Mouse (Mus musculus) CD4-positive, CD25-positive, alpha-beta regulatory T cell, adult 4 months (primary cell): ENCODE data around the gene 1300017J02Rik. TPM values are rescaled to one million over a fixed set of nuclear protein-coding genes. Genes with fewer than 3 reads are reported as not detected.

Experiments used
- ATAC-seq: one replicate; pipeline ENCODE4 v1.8.0; 2017
- polyA plus RNA-seq, 2 experiments: library from polyadenylated mRNA; unstranded; fragments of 100-300 nt; shearing (Covaris generic); gene quantifications; one replicate each; pipeline ENCODE4 v1.2.1; 2017

1300017J02Rik gene
- polyA plus RNA-seq, 2 experiments from 2014 or later: not detected

GRCm38 (mm10) chr9:103271104-103271503 lies 33.8 kb downstream of the 1300017J02Rik start:
- ATAC-seq: no peak

- ATAC-seq: no peak
Measured at GRCm38 (mm10) chr9:103265778-103266177, 39.1 kb downstream of the 1300017J02Rik start.

DNA sequence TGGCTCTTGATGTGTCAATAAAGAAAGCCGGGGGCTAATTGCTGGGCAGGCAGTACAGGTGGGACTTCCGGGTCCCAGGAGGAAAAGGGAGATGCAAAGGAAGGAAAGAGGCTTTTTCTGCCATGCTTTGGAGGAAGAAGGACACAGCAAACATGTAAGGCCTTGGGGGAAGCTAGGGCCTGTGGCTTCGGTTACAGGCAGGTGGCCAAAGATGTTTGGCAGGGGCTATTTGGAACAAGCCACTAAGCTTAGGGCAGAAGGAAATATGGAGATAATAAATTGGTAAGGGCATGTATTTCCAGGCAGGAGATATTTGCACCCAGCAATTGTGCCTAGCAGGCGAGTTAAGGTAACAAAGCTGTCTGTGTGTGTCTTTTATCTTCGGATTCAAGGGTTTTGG lies 52.0 kb downstream of the 1300017J02Rik start:
- no peak for ATAC-seq

DNA sequence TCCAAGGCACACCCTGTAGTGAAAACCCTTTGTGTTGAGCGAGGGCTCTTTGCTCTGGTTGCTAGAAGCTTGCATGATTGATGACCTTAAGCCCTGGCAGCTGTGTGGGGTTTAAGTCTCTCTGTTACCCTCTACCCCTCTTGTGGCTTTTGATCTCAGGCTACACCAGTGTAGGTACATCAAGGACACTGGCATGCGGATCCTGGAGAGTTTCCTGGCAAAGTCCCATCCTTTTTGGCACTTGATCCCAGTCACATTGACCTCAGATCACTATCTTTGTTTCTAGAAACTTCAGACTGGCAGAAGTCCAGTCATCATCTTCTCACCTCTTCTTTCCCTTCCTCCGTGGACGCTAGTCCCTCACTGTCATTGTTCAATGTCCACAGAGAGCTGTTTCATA lies 56.3 kb downstream of the 1300017J02Rik start:
- no peak for ATAC-seq

DNA sequence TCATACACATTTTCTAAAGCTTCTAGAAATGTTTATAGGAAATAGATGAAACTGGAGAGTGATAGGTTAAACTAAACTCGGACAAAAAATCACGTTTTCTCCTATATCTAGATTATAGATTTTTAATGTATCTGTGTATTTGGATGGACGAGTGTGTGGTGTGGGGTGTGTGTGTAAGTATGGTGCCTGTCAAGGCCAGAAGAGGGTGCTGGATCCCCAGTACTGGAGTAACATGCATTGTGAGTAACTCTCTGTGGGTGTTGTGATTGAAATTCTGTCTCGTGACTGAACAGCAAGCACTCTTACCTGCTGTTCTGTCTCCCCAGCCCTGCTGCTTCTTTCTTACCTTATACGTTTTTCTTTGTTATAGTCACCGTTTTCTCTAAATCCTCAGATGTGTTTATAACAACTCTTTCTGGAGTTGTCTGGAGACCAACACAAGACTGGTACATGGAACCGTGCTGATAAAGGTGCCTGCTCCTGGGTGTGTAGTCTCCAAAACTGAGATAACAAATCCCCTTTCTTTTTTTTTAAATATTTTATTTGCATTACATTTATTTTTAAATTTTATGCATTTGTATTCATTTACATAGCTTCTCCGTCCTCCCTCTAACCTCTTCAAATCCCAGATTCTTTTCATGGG lies 58.2 kb downstream of the 1300017J02Rik start:
- ATAC-seq: no peak

DNA sequence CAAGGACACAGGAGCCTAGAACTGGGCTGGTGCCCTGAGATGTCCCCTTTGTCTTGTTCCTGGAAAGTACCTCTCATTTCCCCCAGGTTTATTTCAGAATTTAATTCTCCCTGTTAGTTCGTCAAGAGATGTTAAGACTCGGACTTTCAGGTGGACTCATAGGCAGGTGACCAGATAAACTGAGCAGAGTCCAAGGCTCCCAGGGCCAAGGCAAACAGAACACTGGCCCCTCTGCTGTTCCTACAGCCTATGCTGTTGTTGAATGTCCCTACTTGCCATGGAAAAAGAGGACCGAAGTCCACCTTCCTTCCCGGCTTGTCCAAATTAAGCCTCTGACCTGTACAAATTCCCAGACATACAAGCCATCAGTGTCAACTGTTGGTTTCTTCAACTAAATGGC lies 61.2 kb downstream of the 1300017J02Rik start:
- no peak for ATAC-seq

DNA sequence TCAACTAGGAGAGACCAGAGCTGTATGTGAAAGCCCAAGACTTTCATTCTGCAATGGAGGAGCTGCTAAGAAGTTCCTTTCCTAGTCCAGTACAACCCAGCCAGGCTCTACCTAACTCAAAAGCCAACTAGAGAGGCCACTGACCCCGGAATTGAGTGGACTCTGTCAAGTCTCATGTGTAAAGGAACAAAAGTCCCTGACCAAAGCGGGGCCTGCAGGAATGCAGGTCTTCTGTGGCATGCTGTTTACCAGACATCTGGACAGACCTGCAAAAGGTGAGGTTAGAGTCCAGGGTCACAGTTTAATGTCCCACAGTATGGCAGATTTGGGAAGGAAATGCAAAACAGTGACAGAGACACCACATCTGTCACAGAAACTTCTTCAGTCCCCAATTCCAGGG lies 63.7 kb downstream of the 1300017J02Rik start:
- no peak for ATAC-seq

- no peak for ATAC-seq
Measured at GRCm38 (mm10) chr9:103239471-103239870, 65.4 kb downstream of the 1300017J02Rik start.

DNA sequence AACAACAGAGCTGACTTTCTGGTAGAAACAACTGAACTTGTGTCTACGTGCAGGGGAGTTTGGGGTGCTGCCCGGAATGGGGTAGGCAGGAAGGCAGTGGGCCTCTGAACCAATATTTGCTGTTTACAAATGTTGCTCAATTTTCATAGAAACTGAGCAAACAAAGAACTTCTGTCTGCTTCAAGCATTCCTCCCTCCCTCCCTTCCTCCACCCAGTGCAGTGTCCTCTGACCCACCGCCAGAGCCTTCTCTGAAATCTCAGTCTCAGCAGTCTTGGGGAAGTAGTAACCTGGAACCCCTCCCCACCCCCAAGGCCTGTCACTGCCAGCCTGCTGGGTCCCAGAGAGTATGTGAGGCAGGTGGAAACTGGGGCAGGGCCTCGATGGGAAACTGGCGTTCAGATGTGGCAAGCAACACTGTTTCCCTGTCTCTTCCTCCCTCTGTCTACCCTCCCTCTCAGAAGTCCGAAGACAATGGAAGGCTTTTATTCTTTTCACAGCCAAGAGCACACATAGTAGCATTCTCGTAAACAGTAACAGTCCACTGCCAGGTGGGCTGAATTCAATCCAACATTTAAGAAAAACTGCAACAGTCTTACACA lies 70.2 kb downstream of the 1300017J02Rik start:
- ATAC-seq: no peak

GRCm38 (mm10) chr9:103234059-103234458 lies 70.8 kb downstream of the 1300017J02Rik start:
- no peak for ATAC-seq

DNA sequence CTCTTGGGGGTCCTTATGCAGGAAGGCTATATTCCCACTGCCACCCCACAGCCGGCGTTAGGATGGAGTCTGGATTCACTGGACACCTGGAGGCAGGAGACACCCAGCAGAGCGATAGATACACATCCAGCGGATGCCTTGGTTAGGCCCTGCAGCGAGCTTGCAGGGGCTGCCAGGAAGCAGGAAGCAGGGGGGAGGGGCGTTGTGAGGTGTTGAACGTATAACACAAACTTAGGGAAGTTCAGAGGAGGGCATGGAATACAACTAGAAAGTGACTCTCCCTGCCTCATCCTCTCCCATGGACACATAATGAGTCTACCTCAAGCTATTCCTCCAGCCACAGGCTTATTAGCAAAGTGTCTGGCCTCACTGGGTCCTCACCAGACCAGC lies 71.9 kb downstream of the 1300017J02Rik start:
- ATAC-seq: no peak

- no peak for ATAC-seq
Measured at GRCm38 (mm10) chr9:103232232-103233005, 72.5 kb downstream of the 1300017J02Rik start.

DNA sequence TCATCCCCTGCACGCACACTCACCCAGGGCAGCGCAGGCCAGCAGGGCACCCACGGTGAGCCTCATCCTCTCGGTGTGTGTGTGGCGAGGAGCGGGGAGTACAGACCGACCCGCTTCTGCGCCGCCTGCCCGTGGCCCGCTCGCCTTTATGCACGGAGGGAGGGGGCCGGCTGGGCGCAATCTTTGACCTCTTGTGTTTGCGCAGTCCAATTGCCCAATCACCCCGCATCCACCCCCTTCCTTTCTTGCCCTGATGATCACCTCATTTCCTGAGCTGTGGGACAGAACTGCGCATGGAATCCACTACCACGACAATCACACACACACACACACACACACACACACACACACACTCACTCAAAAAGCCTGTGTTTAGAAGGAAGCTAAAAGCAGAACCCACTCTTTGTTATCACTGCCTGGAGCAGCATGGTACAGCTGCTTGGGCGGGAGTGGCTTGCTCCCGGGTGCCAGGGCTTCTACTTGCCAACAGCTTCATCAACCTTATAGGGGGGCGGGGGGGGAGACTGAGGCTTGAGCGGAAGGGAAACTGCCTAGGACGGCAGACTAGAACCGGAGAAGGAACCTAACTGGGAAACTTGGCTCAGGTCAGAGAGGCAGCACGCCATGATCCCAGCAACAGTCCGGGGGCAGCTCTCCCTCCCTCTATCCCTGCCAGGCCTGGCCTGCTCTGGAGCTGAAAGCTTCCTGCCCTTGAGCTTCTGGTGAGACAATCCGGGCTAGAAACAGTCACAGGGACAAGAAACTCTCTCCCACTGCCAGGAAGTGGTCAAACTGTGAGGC lies 74.5 kb downstream of the 1300017J02Rik start, which contains the start of the genes Gm20425 and Trf:
TSS of gene Gm20425 (minus strand) at position 157 of the 801 bp plus-strand sequence.
TSS of gene Trf (minus strand) at position 294 of the 801 bp plus-strand sequence.
- ATAC-seq: no peak

- no peak for ATAC-seq
Measured at GRCm38 (mm10) chr9:103229037-103229867, 75.6 kb downstream of the 1300017J02Rik start.

DNA sequence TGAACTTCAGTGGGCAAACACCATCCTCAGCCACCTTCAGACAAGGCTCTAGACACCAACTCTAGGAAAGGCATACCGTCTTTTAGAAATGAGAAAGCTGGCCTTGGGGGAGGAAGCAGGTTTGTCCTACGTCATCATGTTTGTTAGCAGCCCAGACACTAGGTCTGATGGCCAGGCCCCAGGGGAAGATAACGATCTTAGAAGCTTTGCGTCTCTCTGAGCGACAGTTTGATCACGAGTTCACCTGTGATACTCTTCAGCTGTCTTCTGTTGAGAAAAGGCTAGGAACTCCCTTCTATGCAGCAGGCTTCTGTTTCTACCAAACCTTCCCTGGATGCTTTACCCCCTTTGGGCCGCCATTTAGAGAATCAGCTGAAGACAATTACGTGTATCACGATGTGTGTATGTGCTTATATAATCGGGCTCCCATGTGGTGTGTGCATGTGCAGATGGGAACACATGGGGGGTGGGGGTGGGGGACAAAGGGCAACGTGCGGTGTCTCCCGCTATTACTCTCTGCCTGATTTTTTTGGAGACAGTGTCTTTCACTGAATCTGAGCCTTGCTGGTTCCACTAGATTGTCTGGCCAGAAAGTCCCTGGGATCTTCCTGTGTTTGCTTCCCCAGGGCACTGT lies 76.4 kb downstream of the 1300017J02Rik start:
- no peak for ATAC-seq

- no peak for ATAC-seq
Measured at GRCm38 (mm10) chr9:103227760-103228159, 77.1 kb downstream of the 1300017J02Rik start.

GRCm38 (mm10) chr9:103226806-103227205 lies 78.1 kb downstream of the 1300017J02Rik start:
- ATAC-seq: no peak

DNA sequence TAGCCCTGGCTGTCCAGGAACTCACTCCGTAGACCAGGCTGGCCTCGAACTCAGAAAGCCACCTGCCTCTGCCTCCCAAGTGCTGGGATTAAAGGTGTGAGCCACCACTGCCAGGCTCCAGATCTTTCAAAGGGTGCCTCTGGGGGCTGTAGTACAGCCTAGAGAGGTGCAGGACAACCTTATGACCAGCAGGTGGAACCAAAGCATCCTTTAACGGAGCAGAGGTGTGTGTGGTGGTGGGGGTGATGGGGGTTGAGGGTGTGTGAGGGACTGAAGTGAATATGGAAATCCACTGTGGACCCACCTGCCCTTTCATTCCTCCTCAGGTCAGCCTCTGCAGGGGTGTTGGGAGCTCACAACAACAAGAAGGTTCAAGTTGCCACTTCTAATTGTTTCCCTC lies 79.4 kb downstream of the 1300017J02Rik start:
- peak; percentile 60 for ATAC-seq

GRCm38 (mm10) chr9:103224721-103225120 lies 80.2 kb downstream of the 1300017J02Rik start:
- ATAC-seq: no peak

DNA sequence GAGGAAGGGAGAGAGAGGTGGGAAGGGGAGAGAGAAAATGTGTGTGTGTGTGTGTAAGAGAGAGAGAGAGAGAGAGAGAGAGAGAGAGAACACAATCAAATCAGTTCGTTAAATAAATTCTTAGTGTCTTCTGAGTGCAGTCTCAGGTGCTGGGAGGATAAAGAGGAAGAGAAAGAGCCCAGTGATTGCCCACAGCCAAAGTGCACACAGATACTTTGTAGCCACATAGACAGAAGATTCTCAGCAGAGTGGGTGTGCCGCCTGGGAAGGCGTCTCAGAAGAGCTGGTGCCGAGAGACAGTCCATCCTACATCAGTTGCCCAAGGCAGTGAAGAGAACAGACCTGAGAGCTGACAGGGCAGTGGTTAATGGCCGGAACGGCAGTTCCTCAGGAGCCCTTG lies 90.6 kb downstream of the 1300017J02Rik start:
- ATAC-seq: no peak

DNA sequence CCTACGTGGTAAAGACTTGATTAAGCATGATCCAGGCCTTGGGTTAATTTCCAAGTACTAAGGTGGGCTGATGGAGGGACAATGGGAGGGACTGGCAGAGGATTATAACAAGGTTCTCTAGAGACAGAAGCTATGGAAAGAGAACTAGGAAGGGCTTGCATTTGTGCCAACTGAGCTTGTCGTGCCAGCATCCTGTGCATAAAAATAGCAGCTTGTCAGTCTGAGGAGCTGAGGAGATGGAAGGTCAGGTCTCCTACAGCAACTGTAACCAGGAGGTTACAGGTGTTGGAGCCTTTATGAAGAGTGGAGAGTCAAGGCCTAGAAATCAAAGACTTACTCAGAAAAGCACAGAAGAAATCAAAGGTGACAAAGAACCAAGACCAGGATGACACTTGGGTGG lies 91.3 kb downstream of the 1300017J02Rik start:
- ATAC-seq: no peak
